Mouse (Mus musculus) Patski (cell line): ENCODE data around the gene Gpr15. TPM values are rescaled to one million over a fixed set of nuclear protein-coding genes. Genes with fewer than 3 reads are reported as not detected.

Experiments used
- ATAC-seq: fragments of 100-300 bp; one replicate; pipeline ENCODE4 v1.8.0; 2021
- CTCF ChIA-PET: fragments of 350-600 bp; sonication (Branson Sonifier 250); formaldehyde crosslinking; loops from one replicate; lab custom pipeline; 2022; ENCODE audit warnings: inconsistent platforms; lab: Charles Lee
- POLR2A ChIA-PET: fragments of 350-600 bp; sonication (Branson Sonifier 250); formaldehyde crosslinking; loops from one replicate; lab custom pipeline; 2022; ENCODE audit warnings: antibody characterized with exemption, inconsistent platforms; lab: Charles Lee
- DNase-seq: peaks from one replicate; pipeline ENCODE4 v3.0.0-alpha.2; 2011; ENCODE audit warnings: low read depth, low spot score
- H3K27me3 ChIP-seq: fragments of 371-371 bp; one replicate; pipeline ENCODE4 v1.5.1; 2021
- CTCF ChIP-seq: fragments of 100-300 bp; IDR thresholded peaks from one replicate; pipeline ENCODE4 v1.5.1; 2021
- in situ Hi-C: fragments of 300-500 bp; cut with MboI; formaldehyde crosslinking; loops from 3 replicates; pipeline ENCODE4 v1.11.1; 2018; ENCODE audit warnings: low pct_unique_long_range_greater_than_20kb, mixed read lengths
- polyA plus RNA-seq: library from polyadenylated mRNA; unstranded; gene quantifications from one replicate; pipeline ENCODE4 v1.2.3, GENCODE M21; 2021

Gene Gpr15
- not detected for polyA plus RNA-seq

DNA sequence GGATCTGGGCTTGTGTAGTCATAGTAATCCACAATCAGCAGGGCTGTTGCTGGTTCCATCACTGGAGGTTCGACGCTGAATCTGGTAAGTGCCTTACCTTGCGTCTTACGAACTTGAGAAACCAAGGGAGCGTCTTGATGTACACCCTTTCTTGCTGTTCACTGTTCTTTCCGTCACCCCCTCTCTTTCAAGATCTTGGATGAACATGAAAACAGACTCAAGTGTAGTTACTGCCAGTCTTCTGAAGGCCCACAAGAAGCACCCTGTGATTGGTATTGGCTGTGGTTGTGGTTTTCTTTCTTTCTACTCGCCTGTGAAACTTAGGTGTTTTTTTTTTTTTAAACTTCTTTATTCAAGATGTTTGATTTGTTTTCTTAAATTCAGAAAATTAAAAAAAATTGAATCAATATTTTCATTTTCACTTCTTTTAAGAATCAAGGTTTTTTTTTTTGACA lies at the start of gene Gpr15:
Gene Gpr15 (minus strand): TSS at position 405 of the 455 bp plus-strand sequence.
- in situ Hi-C loops = no loop called here
- ChIA-PET CTCF (interaction anchor here (1.6 kb wide), 1 partner anchor 10 kb away, joined by 4 read pairs; no protein-coding TSS in a partner anchor), POLR2A (no interaction called here)
- peaks cover 19% of the 10 kb centered on the region for H3K27me3 ChIP-seq
- no peak for TF ChIP-seq CTCF
- no peak for ATAC-seq
- no peak for DNase-seq

DNA sequence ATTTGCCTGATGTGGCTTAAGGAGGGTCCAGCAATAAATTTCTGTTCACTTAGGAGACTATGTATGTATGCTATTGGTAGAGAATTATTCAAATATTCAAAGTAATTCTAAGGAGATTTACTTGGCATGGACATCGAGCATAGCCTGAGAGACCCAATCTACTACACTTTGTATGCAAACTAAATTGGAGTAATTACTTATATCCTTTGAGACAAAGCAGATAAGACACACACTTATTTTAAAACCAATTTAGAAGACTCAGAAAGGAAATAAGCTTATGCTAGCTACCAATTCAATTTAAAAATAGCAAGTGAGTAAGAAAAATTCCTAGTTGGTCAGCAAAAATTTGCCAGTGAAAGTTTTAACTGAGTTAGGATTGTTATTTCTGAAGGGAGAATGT lies 44.2 kb upstream of the Gpr15 start, which contains the start of gene Olfr172:
Gene Olfr172 (minus strand): TSS at position 101 of the 400 bp plus-strand sequence.
- in situ Hi-C loops = loop anchor here (25.0 kb wide), 1 partner anchor 624 kb away; no protein-coding TSS in a partner anchor
- POLR2A ChIA-PET = no interaction called here
- H3K27me3 ChIP-seq = peaks cover 37% of the 10 kb centered on the region
- TF ChIP-seq CTCF = no peak
- CTCF ChIA-PET = no interaction called here
- no peak for DNase-seq
- ATAC-seq = no peak

DNA sequence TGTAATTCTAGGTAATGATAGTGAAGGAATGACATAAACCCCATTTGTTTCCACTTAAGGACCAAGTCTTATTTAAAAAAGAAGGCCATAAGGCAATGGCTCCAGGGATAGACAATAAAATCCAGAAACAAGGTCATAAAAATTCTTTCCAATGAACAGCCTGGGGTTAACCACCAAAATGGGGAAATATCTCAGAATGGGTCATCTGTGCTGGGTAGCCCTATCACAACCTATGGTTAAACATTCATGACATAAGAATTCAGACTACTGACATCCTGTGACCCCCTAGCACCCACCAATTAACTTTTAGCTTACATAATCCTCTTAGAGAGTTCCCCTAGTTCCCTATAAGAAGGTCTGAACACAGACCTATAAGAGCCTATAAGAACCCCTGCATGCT lies 37.3 kb upstream of the Gpr15 start:
- ChIA-PET POLR2A (no interaction called here), CTCF (no interaction called here)
- H3K27me3 ChIP-seq = peaks cover 24% of the 10 kb centered on the region
- ATAC-seq = no peak
- DNase-seq = no peak
- TF ChIP-seq CTCF = no peak
- in situ Hi-C loops = loop anchor here (25.0 kb wide), 1 partner anchor 631 kb away; no protein-coding TSS in a partner anchor

DNA sequence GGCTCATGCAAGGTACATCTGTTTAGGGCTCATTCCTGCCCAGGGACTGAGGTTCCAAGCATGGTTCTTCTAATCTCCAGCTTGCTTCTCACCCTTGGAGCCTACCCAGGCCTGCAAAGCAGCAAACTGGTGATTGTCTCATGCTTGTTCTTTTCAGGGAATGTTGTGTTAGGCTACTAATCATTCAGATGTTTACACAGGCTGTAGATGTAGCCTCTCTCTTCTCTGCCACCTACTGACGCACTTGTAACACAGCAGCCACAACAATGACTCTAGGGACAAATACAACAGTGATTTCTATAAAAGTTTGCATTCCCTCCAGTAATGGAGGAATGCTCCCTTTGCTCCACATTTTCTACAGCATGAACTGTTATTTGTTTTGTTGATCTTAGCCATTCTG lies 32.4 kb upstream of the Gpr15 start:
- DNase-seq (no peak), ATAC-seq (peak; percentile 89)
- peak; percentile 49 for TF ChIP-seq CTCF
- POLR2A ChIA-PET = interaction anchor here (0.5 kb wide), 1 partner anchor 83 kb away, joined by 3 read pairs; no protein-coding TSS in a partner anchor
- CTCF ChIA-PET = interaction anchor here (2.4 kb wide), 1 partner anchor 13 kb away, joined by 5 read pairs; no protein-coding TSS in a partner anchor
- peaks cover 8% of the 10 kb centered on the region for H3K27me3 ChIP-seq
- in situ Hi-C loops = loop anchor here (5.0 to 25.0 kb wide), 3 partner anchors 51 to 636 kb away; partner anchors contain the start of gene Olfr173

DNA sequence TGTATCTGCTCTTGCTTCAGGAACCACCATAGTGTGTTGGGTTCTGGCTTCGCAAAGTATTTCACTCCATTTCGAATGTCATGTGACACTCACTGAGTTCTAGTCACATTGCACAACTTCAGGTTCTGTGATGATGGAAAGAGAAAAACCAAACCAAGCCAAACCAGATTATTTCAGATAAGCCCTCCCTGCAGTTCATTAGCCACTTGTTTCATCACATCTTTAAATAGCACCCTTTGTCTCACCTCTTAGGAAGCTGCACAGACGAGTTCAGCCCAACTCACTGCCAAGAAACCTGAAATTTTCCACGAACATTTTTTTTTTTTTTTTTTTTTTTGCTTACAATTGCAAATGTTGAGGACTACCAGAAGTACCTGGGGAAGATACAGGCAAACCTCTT lies 27.8 kb upstream of the Gpr15 start:
- peak; percentile 29 for ATAC-seq
- in situ Hi-C loops = no loop called here
- CTCF ChIA-PET = no interaction called here

DNA sequence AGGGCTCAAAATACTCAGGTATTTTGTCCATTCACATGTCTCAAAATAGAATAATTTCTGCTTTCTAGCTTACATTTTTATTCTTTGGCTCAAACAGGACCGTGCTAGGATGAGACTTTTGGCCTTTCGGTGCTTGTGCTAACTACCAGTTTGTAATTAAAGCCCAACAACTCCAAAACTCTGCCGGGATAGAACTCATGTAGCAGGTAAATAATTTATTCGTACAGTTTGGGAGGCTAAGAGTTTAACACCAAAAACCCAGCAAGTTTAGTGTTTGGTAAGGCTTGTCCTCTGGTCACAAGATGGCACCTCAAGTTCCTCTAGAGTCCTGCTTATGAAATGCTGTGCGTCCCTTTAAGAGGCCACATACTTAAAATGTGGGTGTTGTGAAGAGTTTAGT lies 21.9 kb upstream of the Gpr15 start:
- in situ Hi-C loops = no loop called here
- ChIA-PET CTCF (no interaction called here), POLR2A (no interaction called here)
- DNase-seq (no peak), ATAC-seq (no peak)
- TF ChIP-seq CTCF = no peak
- no peaks in the 10 kb centered on the region for H3K27me3 ChIP-seq

More for the DNA sequence above, 27.8 kb upstream of the Gpr15 start:
- H3K27me3 ChIP-seq = no peaks in the 10 kb centered on the region
- DNase-seq = no peak
- no peak for TF ChIP-seq CTCF
- POLR2A ChIA-PET = no interaction called here

DNA sequence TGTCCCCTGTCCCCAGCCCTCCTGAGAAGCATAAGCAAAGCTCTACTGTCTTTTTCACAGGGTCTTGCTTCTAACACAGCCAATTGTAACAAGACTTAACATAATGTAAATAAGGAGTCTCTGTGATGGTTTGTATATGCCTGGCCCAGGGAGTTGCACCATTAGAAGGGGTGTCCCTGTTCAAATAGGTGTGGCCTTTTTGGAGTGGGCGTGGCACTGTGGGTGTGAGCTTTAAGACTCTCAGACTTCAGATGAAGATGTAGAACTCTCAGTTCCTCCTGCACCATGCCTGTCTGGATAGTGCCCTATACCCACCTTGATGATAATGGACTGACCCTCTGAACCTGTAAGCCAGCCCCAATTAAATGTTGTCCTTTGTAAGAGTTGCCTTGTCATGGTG lies 19.9 kb upstream of the Gpr15 start:
- DNase-seq (no peak), ATAC-seq (no peak)
- in situ Hi-C loops = loop anchor here (10.0 kb wide), 1 partner anchor 264 kb away; no protein-coding TSS in a partner anchor
- TF ChIP-seq CTCF = no peak
- no peaks in the 10 kb centered on the region for H3K27me3 ChIP-seq
- ChIA-PET CTCF (interaction anchor here (1.0 to 1.5 kb wide), 3 partner anchors 11 to 43 kb away, joined by 3 to 5 read pairs (median 3); no protein-coding TSS in a partner anchor), POLR2A (no interaction called here)

DNA sequence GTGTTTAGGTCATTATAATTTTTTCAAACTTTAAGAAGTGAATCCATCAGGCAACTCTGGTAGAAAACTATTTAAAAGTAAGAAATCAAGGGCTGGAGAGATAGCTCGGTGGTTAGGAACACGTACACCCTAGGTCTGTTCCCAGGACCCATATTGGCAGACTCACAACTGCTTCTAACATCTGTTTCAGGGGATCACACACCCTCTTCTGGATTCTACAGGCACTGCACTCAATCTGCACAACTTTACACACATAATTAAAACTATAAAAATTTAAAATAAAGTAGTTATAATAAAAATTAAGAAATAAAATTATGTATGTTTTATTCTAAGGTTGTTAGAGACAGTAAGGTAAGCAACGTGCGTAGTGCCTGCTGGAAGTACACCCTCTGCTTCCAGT lies 19.3 kb upstream of the Gpr15 start:
- CTCF ChIA-PET = interaction anchor here (1.4 to 1.5 kb wide), 3 partner anchors 12 to 282 kb away, joined by 3 to 5 read pairs (median 3); no protein-coding TSS in a partner anchor
- POLR2A ChIA-PET = no interaction called here
- TF ChIP-seq CTCF = peak; percentile 50
- DNase-seq (no peak), ATAC-seq (no peak)
- in situ Hi-C loops = loop anchor here (10.0 kb wide), 1 partner anchor 263 kb away; no protein-coding TSS in a partner anchor
- H3K27me3 ChIP-seq = no peaks in the 10 kb centered on the region

DNA sequence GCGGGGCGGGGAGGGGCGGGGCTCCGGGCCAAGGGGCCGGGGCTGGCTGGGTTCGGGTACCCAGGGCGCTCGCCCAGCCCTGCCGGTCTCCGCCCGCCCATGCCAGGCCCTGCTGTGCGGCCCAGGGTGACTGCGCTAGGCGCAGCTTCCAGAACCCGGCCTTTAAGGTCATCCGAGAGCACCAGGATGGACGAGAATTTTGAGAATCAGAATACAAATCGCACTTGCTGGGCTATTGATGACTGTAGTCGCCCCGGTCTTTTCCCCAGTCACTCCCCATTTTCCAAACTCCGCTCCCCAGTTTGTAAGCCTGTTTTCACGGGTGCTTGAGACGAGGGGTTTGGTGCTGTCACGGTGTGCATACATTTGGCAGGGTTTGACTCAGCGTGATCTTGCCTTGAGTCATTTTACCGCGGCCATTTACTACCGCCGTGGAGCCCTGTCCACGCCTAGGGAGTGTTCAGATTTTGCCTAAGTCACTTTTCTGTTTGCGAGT lies 9.4 kb upstream of the Gpr15 start:
- in situ Hi-C loops = loop anchor here (5.0 kb wide), 1 partner anchor 51 kb away; no protein-coding TSS in a partner anchor
- ChIA-PET CTCF (interaction anchor here (0.7 kb wide), 1 partner anchor 12 kb away, joined by 3 read pairs; no protein-coding TSS in a partner anchor), POLR2A (interaction anchor here (1.7 kb wide), 1 partner anchor 59 kb away, joined by 3 read pairs; no protein-coding TSS in a partner anchor)
- ATAC-seq (peak; percentile 80), DNase-seq (no peak)
- peaks cover 21% of the 10 kb centered on the region for H3K27me3 ChIP-seq
- TF ChIP-seq CTCF = no peak

DNA sequence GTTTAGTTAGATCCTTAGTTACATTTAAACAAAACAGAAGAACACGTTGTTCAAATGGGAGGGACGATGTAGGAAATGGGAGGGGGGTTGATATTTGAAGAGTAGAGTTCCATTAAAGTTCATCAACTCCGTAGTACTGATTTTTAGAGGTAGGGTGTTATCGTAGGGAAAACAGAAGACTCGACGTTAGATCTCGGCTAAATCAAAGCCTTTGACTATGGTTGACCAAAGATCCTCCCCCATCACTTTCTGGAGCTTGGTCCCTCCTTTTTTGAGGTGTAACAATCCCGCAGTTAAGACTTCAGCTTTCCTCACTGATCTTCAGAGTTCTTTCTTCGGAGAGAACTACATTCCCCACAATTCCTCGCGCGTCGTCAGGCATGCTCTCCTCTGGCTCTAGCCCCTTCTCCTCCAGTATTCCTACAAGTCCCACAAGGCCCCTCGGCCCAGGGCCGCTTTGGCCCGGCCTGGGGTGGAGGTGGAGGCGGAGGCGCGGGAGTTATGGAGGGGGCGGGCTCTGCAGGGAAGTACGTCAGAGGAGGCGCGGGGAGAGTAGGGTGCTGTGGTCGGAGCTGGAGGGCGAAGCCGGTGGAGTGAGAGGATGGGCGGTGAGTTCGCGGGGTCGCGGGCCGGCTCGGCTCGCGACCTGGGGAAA lies 8.7 kb upstream of the Gpr15 start, which contains the start of gene Cldnd1:
Gene Cldnd1 (plus strand): TSS at position 434 of the 655 bp plus-strand sequence.
- CTCF ChIA-PET = interaction anchor here (0.7 kb wide), 1 partner anchor 11 kb away, joined by 3 read pairs; no protein-coding TSS in a partner anchor
- TF ChIP-seq CTCF = no peak
- ATAC-seq (peak; percentile 100), DNase-seq (peak; percentile 63)
- POLR2A ChIA-PET = interaction anchor here (1.7 kb wide), 1 partner anchor 58 kb away, joined by 3 read pairs; no protein-coding TSS in a partner anchor
- H3K27me3 ChIP-seq = peaks cover 27% of the 10 kb centered on the region
- in situ Hi-C loops = loop anchor here (5.0 kb wide), 1 partner anchor 50 kb away; no protein-coding TSS in a partner anchor
